Mouse (Mus musculus) heart, postnatal 25 days (tissue): ENCODE measurements around the gene Pex7. TPM values are rescaled to one million over a fixed set of nuclear protein-coding genes. Genes with fewer than 3 reads are reported as not detected.

Source experiments
- DNase-seq: peaks from one replicate; pipeline ENCODE4 v3.0.0; 2022; ENCODE audit warnings: low spot score
- intact Hi-C: fragments of 180-260 bp; cut with DNase I; formaldehyde crosslinking; loops from one replicate; pipeline ENCODE4 v1.15.1; 2025
- total RNA-seq, 2 experiments: library from RNA; stranded (reverse); gene quantifications; 2 replicates each; pipeline ENCODE4 v1.2.3; 2021

The Pex7 gene
- total RNA-seq, 2 experiments from 2014 or later = 25.5 to 28.9 TPM

- DNase-seq = no peak
- intact Hi-C loops = no loop called here
Measured at GRCm38 (mm10) chr10:19886249-19886648, 21.2 kb downstream of the Pex7 start.

DNA sequence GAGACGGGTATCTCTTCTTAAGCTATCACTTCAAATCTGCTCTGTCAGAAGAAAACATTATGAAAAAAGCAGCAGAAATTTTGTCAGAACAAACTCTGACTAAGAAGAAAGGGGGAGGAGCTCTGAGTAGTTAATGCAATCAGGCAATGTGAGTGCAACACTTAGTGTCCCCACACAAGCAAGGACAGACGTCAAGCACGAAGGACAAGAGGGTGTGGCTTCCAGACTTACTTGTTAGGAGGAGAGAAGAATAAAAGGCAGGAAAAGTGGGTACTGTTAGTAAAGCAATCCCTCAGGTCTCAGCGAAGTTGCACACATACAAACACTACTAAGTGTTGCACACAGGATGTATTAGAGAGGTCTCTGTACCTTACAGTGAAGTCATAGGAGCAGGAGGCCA is 23.1 kb downstream of the Pex7 start:
- intact Hi-C loops = no loop called here
- no peak for DNase-seq

DNA sequence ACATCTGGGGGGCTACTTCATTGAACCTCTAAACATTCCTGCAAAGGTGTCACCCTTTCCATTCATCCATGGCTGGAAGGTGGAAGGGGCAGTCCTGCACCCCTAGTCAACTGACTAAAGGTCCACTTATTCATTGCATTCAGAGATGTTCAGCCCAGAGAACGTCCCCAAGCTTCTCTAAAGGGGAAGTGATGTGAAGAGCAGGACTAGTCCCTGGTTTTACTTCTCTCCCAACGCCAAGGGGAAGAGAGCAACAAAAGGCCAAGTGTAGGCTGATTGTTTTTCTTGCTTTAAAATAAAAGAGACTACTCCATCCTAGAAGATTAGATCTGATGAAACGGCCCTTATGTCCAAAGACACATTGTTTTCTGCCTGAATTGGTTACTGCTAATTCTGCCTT is 27.1 kb downstream of the Pex7 start:
- intact Hi-C loops = no loop called here
- DNase-seq = no peak

DNA sequence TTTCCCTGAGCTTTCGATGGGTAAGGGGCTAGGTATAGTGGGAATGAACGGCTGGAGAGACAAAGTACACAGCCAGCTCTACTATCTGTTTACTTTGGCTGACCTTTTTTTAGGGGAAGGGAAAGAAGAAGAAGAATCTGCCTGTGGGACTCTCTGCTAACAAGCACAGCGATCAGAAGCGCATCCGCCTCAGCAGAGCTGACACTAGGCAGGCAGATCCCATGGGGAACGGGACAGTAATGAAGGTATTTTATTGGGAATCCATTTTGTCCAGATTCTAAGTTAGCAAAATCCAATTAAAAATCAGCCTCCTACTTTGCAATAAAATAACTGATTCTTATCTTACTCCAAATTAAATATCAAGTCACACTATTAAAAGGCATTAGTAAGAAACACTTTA is 28.3 kb downstream of the Pex7 start:
- intact Hi-C loops = no loop called here
- no peak for DNase-seq

DNA sequence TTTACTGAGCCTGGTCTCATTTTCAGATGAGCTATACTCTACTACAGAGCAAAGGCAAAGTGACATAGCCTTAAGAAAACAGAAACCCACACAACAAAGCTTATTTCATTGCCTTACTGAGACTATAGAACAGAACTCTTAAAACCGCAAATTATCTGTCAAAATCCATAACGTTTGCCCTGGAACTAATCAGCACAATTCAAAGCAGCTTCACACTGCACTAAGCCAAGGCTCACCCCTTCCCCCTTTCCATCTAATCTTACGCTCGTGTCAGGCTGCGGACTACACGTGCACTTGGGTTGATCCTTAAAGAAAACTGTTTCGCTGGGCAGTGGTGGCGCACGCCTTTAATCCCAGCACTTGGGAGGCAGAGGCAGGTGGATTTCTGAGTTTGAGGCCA is 29.8 kb downstream of the Pex7 start:
- intact Hi-C loops = no loop called here

GRCm38 (mm10) chr10:19877257-19877656 is 30.2 kb downstream of the Pex7 start:
- intact Hi-C loops = no loop called here
- DNase-seq = no peak

More for the DNA sequence above, 29.8 kb downstream of the Pex7 start:
- no peak for DNase-seq

- intact Hi-C loops = no loop called here
Measured at GRCm38 (mm10) chr10:19876669-19877068, 30.8 kb downstream of the Pex7 start.

DNA sequence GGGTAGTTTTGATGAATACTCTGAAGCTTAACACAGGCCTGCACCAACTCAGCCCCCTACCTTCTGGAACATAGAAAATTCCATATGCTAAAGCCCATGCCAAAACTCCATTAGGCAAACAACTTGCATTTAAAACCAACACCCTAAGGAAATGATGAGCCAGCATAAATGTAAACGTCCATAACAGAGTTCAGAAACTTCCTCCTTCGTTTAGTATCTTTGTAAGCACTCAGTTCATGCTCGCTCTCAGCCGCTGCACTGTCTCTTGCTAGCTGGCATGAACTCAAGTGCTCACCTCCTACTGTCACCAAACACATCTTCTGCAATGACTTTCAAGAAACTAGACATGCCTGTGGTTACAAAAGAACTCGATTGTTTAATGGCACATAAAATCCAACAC is 32.1 kb downstream of the Pex7 start:
- intact Hi-C loops = no loop called here
- DNase-seq = no peak

More at GRCm38 (mm10) chr10:19876669-19877068, 30.8 kb downstream of the Pex7 start:
- DNase-seq = no peak

- intact Hi-C loops = no loop called here
- no peak for DNase-seq
Measured at GRCm38 (mm10) chr10:19855597-19856306, 51.7 kb downstream of the Pex7 start.

- no peak for DNase-seq
- intact Hi-C loops = no loop called here
Measured at GRCm38 (mm10) chr10:19853609-19854008, 53.9 kb downstream of the Pex7 start.

DNA sequence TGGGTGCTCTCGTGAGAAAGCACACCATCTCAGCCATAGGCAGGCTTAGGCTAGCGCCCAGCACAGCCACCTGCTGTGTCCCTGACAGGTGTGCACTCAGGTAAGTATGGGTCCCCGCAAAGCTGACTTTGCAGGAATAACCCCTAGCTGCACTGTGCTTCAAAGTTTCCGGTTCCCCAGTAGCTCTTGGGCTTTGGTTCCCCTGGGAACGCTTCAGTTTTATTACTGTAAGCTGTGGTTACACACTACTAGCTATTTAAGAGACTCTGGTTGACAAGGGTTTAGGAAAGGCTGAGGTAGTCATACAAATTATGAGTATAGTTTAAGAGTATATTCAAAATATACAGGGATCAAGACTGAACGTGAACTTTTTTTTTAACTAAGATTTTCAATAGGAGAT is 54.7 kb downstream of the Pex7 start:
- intact Hi-C loops = no loop called here
- DNase-seq = no peak

- intact Hi-C loops = no loop called here
- no peak for DNase-seq
Measured at GRCm38 (mm10) chr10:19850998-19851691, 56.3 kb downstream of the Pex7 start, which contains the start of gene Slc35d3. Gene Slc35d3 (minus strand): TSS chr10:19851459.

DNA sequence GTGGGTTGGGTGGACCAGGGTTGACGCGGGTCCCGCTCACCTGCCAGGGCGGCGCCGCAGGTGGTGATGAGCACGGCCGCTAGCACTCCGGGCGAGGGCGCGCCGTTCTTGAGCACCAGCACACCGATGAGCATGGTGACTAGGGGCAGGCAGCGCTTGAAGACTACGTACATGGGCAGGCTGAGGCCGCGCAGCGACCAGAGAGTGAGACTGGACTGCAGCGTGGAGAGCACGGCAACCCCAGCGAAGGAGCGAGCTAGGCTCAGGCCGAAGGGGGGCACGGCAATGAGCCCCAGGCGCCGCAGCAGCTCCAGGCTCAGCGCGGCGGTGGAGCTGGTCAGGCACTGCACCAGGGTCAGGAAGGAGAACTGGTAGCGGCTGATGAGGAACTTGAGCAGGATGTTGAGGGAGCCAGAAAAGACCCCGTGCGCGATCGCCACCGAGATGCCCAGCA is 56.9 kb downstream of the Pex7 start:
- intact Hi-C loops = no loop called here
- no peak for DNase-seq

DNA sequence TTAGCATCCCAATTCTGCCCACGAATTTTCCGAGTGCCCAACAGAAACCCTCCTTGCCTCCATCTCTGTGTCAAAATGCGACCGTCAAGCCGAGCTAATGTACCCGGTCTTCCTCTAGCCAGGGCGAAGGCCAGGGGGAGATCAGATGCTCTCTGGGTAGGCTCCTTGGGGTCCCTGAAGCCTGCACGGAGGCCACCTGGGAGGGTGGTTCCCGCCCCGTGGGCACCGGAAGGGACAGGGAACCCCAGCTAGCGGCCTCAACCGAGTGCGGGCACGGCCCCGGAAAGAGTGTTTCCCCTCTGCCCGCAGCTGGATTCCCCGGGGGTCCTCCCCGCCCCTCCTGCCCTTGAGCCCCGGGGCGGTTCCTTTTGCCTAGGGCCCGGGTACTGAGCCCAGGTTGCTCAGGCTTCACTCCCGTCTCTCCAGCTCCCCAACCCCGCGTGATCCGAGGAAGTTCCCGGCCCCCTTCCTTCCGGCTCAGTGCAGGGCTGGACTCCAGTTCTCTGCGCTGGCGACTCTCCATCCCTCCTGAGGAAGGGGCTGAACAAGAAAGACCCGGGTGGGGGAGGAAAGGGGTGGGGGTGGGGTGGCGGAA is 57.6 kb downstream of the Pex7 start:
- intact Hi-C loops = no loop called here
- no peak for DNase-seq

- DNase-seq = no peak
- intact Hi-C loops = no loop called here
Measured at GRCm38 (mm10) chr10:19848928-19849770, 58.3 kb downstream of the Pex7 start.

DNA sequence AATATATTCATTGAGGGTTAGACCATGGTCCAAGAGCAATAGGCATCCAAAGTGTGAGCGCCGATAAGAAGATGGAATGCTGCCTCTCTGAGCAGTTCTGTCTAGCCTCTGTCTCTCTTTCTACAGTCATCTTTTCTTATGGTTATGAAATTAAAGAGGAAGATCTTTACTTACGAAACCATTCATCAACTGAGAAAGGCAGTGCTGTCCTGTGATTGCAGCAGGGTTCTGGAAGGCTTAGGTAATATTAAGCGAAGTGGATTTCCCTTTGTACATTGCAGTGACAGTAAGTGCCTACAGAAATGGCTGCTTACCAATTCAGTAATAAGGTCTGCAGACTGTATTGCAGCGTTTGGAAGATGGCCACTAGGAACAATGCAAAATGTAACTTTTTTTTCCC is 67.7 kb downstream of the Pex7 start:
- no peak for DNase-seq
- intact Hi-C loops = no loop called here

DNA sequence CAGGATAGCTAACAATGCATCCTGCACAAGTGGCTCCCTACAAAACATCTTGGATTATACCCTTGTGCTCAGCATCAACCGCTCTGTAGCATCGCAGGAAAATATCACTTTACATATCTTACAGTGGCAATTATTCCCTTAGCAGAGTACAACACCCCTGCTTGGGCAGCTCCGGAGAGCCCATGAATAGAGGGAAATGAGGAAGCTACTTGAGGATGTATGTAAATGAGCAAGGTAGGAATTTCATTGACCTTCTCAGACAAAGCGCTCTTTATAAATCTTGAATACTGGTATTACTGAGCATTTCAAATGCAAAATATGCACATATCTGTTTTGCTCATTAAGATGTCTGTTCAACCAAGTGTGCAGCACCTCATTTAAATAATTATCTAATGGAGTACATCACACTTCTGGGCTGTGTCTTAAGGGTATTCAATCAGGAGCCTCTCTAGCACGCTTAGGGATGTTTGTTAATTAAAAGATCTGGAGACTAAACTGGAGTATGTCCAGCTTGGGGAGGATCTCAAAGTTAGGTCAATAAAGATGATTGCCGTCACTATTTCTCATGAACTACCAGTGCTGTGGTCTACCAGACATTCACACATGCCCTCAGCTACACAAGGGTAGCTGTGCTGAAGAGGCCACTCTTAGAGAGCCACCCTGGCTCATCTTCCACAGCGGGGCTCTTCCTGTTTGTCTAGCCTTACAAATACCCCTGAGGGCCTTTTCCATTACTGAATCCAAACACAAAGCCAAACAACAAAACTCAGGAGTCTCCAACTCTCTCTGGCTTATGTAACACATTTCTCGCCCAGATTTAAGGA is 71.4 kb downstream of the Pex7 start:
- DNase-seq = no peak
- intact Hi-C loops = no loop called here

- DNase-seq = no peak
- intact Hi-C loops = no loop called here
Measured at GRCm38 (mm10) chr10:19834222-19834621, 73.3 kb downstream of the Pex7 start.

- DNase-seq = no peak
- intact Hi-C loops = no loop called here
Measured at GRCm38 (mm10) chr10:19831072-19831849, 76.2 kb downstream of the Pex7 start.
